Mouse (Mus musculus) A20 (cell line): ENCODE results near the gene Icam5.
"Not testable (repeated sequence)": the region's sequence is repeated elsewhere in the genome, so short reads cannot be mapped to it uniquely, and the experiment has no call there.

Source experiments
- DNase-seq: peaks from one replicate; pipeline ENCODE4 v3.0.0-alpha.2; 2011; ENCODE audit warnings: low read depth, low spot score

The Icam5 gene

DNA sequence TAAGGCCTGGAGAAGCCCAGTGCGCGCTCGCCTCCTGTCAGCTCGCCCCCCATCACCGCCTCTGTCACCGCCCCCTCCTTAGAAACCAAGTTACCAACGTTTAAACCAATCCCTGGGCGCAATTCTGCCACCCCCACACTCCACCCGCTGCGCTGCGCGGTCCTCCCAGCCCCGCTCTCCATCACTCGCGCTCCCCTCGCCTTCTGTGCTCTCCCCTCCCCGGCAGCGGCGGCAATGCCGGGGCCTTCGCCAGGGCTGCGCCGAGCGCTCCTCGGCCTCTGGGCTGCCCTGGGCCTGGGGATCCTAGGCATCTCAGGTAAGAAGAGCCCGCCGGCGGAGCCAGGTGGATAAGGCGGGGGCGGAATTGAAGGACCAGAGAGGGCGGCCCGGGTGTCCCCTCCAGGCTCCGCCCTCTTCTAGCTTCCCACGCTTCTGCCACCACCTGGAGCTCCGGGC, at the start of gene Icam5:
TSS of gene Icam5 (plus strand) at position 178 of the 456 bp plus-strand sequence.
- DNase-seq: peak; percentile 51

GRCm38 (mm10) chr9:20982171-20982570, 49.7 kb upstream of the Icam5 start:
- peak; percentile 62 for DNase-seq

GRCm38 (mm10) chr9:20983169-20983568, 48.7 kb upstream of the Icam5 start:
- DNase-seq: peak; percentile 84

GRCm38 (mm10) chr9:20986952-20987686, 44.8 kb upstream of the Icam5 start:
- peak; percentile 67 for DNase-seq

GRCm38 (mm10) chr9:20987953-20988352, 43.9 kb upstream of the Icam5 start:
- peak; percentile 90 for DNase-seq

DNA sequence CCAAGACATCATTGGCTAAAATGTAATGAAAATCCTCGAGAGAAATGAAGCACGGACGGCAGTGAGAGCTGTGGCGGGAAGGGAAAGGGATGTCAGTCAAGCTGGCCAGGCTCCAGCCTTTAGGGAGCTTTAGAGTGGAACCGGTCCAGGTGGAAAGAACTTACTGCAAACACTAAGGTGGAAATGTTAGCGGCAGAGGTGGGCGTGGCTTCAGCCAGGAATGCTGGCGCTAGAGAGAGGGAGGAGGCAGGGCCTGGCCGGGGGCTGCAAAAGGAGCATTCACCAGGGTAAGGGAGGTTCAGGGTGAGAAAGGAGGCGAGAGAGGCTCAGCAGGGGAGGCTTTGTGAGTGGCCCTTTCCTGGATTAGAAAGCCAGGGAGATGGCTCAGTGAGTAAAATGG, 41.0 kb upstream of the Icam5 start:
- peak; percentile 3 for DNase-seq

DNA sequence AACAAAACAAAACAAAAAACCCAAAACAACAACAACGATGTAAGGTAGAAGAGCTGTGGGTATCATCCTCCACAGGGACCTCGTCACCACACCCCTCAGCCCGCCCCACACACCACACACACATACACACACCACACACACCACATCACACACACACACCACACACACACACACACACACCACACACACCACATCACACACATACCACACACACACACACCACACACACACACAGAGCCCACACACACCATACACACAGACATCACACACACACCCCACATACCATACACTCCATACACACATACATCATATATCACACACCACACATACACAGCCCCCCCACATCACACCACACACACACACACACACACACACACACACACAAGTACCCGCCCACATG, 40.3 kb upstream of the Icam5 start:
- no peak for DNase-seq

GRCm38 (mm10) chr9:20993165-20993898, 38.5 kb upstream of the Icam5 start:
- peak; percentile 41 for DNase-seq

- DNase-seq: peak; percentile 69
Measured at GRCm38 (mm10) chr9:20995069-20995468, 36.8 kb upstream of the Icam5 start.

- peak; percentile 44 for DNase-seq
Measured at GRCm38 (mm10) chr9:20997065-20997464, 34.8 kb upstream of the Icam5 start.

- peak; percentile 42 for DNase-seq
Measured at GRCm38 (mm10) chr9:20998337-20998736, 33.5 kb upstream of the Icam5 start.

DNA sequence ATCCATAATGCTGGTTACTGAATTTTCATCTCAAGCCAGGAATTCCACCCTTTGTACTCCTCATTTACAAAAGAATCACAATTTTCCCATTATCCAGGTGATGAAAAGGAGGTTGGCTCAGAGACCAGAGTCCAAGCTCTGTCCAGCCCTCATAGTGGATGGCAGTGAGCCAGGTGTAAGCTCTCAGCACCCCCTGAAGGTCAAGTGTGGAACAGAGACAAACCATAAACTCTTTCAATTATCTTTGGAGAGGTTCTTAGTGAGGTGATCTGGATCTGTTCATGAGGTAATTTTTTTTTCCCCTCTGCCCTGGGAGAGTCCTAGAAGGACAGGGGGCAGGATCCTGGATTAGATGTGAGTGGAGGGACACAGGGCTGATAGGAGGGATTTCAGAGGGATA, 31.1 kb upstream of the Icam5 start:
- peak; percentile 39 for DNase-seq

- DNase-seq: no peak
Measured at GRCm38 (mm10) chr9:21001651-21002200, 30.1 kb upstream of the Icam5 start.

DNA sequence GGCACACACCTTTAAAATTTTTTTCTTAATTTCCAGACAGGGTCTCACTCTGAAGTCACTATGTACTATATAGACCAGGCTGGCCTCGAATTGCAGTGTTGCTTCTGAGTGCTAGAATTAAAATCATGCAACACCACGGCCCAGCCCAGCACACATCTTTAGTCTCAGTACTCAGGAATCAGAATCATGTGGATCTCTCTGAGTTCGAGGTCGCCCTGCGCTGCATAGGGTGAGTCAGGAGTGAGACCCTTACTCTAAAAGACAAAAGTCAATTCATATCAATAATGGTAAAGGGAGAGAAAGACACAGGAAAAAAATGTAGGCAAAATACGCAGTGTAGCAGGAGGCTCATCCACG, 29.6 kb upstream of the Icam5 start:
- DNase-seq: no peak

GRCm38 (mm10) chr9:21002627-21003551, 29.0 kb upstream of the Icam5 start, which contains the start of gene Mrpl4:
Gene Mrpl4, plus strand, starts transcription at chr9:21002738.
- peak; percentile 84 for DNase-seq

GRCm38 (mm10) chr9:21007313-21007952, 24.4 kb upstream of the Icam5 start:
- no peak for DNase-seq

GRCm38 (mm10) chr9:21008007-21008406, 23.9 kb upstream of the Icam5 start:
- peak; percentile 11 for DNase-seq

GRCm38 (mm10) chr9:21010362-21010761, 21.5 kb upstream of the Icam5 start:
- DNase-seq: no peak

GRCm38 (mm10) chr9:21010939-21011541, 20.8 kb upstream of the Icam5 start:
- DNase-seq: not testable (repeated sequence)

DNA sequence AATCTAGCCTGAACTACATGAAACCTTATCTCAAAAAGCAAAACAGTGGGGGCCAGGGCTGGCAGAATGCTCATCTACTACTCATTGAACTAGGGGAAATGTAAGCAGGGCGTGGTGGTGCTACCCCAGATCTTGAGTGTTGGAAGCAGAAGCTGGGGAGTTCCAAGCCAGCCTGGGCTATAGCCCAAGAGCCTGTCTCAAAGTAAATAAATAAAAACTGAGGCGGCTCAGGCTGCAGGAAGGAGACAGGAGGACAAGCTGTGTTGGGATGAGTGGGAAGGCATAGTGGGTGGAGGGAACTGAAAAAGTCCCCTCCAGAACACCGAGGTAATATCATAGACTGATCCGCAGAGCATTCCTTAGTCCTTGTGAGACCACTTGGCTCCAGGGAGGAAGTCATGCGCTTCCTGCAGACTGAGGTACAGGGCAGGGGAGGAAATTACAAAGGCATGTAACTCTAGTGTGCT, 20.0 kb upstream of the Icam5 start:
- DNase-seq: no peak
